Mouse (Mus musculus) limb, embryonic 14.5 days (tissue): ENCODE data around the gene Olfml1. TPM values are rescaled to one million over a fixed set of nuclear protein-coding genes. Genes with fewer than 3 reads are reported as not detected.
A peak's percentile ranks its signal among the peaks of the same experiment; 100 is the strongest.

Experiments
- ATAC-seq: fragments of 200-750 bp; cut with Nextera tagmentation; 2 replicates; pipeline ENCODE4 v1.8.0; 2017; ENCODE audit warnings: low read depth, moderate number of reproducible peaks, moderate TSS enrichment; ENCODE audit not compliant: low FRiP score
- DNase-seq: peaks from one replicate; pipeline ENCODE4 v3.0.0-alpha.2; 2015; ENCODE audit warnings: low spot score
- H3K27ac ChIP-seq: fragments of 300-500 bp; sonication (generic); replicated peaks from 2 replicates; pipeline ENCODE4 v1.5.1; 2014; ENCODE audit warnings: low read depth, mild to moderate bottlenecking, low read length, moderate library complexity, mixed read lengths
- H3K27me3 ChIP-seq: fragments of 300-500 bp; sonication (generic); 2 replicates; pipeline ENCODE4 v1.6.1; 2014; ENCODE audit warnings: low read length, mixed read lengths; ENCODE audit not compliant: control insufficient read depth, insufficient read depth
- H3K36me3 ChIP-seq: fragments of 300-500 bp; sonication (generic); 2 replicates; pipeline ENCODE4 v1.6.1; 2014; ENCODE audit warnings: mild to moderate bottlenecking, low read length, moderate library complexity, mixed read lengths; ENCODE audit not compliant: control insufficient read depth, insufficient read depth
- H3K4me1 ChIP-seq: fragments of 300-500 bp; sonication (generic); 2 replicates; pipeline ENCODE4 v1.6.1; 2014; ENCODE audit warnings: antibody characterized with exemption, low read length, mixed read lengths; ENCODE audit not compliant: control insufficient read depth, insufficient read depth
- H3K4me2 ChIP-seq: fragments of 300-500 bp; sonication (generic); replicated peaks from 2 replicates; pipeline ENCODE4 v1.6.1; 2014; ENCODE audit warnings: low read depth, mild to moderate bottlenecking, low read length, moderate library complexity; ENCODE audit not compliant: severe bottlenecking
- H3K4me3 ChIP-seq: fragments of 300-500 bp; sonication (generic); replicated peaks from 2 replicates; pipeline ENCODE4 v1.5.1; 2014; ENCODE audit warnings: low read length
- H3K9ac ChIP-seq: fragments of 300-500 bp; sonication (generic); 2 replicates; pipeline ENCODE4 v1.6.1; 2014; ENCODE audit warnings: mild to moderate bottlenecking, low read depth, low read length, moderate library complexity; ENCODE audit not compliant: severe bottlenecking
- H3K9me3 ChIP-seq: fragments of 300-500 bp; sonication (generic); 2 replicates; pipeline ENCODE4 v1.6.1; 2016; ENCODE audit warnings: low read length; ENCODE audit not compliant: control insufficient read depth
- POLR2A ChIP-seq: fragments of 200-500 bp; IDR thresholded peaks from 2 replicates; pipeline ENCODE4 v1.8.0; 2012; ENCODE audit warnings: inconsistent platforms, mild to moderate bottlenecking, moderate library complexity, borderline replicate concordance; ENCODE audit not compliant: insufficient read depth, insufficient read length; ENCODE audit errors: extremely low read depth
- WGBS: fragments of 180-500 bp; shearing (Covaris S2); extraction: QIAGEN DNeasy Blood & Tissue Kit; methylation state at CpG from one replicate; pipeline ENCODE4 v1.1.7; 2014; 5-methylcytosine and 5-hydroxymethylcytosine counted together
- polyA plus RNA-seq, 2 experiments: library from polyadenylated mRNA; depleted of rRNA in 1 of 2; stranded (reverse) in 1 of 2; unstranded in 1 of 2; fragments of >200 nt; fragmentation: Nextera tagmentation in 1 of 2; extraction: Ambion mirVana in 1 of 2; gene quantifications; 2 replicates each; pipeline versions ENCODE4 v1.2.1 to v1.2.3; 2012 to 2014

Gene Olfml1
- polyA plus RNA-seq (2012; rRNA removed) (23.0 and 23.9 TPM in 2 replicates), polyA plus RNA-seq (2014; fragmentation: Nextera tagmentation; extraction: Ambion mirVana) (38.5 and 40.4 TPM in 2 replicates)

GRCm38 (mm10) chr7:107567261-107567671, at the start of gene Olfml1:
Gene Olfml1 (plus strand): TSS chr7:107567446.
- peak; percentile 94 for DNase-seq

GRCm38 (mm10) chr7:107519256-107520025, 47.8 kb upstream of the Olfml1 start:
- Histone ChIP-seq H3K9me3 (no peaks in the 10 kb centered on the region), H3K4me1 (peaks cover 8% of the 10 kb centered on the region), H3K27ac (no peak overlapping the region), H3K9ac (no peak overlapping the region), H3K36me3 (no peaks in the 10 kb centered on the region), H3K4me2 (no peak overlapping the region), H3K27me3 (no peaks in the 10 kb centered on the region), H3K4me3 (no peak overlapping the region)
- TF ChIP-seq POLR2A: no peak
- WGBS: 89% methylated on average over 11 of the region's 12 CpGs
- ATAC-seq: no peak
- DNase-seq: no peak

More at GRCm38 (mm10) chr7:107567261-107567671, at the start of gene Olfml1:
- Histone ChIP-seq H3K4me3 (peak within 1 kb of the TSS; percentile 50), H3K4me1 (peaks cover 15% of the 10 kb centered on the region), H3K36me3 (peaks cover 13% of the 10 kb centered on the region), H3K27ac (peak within 1 kb of the TSS; percentile 94), H3K27me3 (no peaks in the 10 kb centered on the region), H3K9me3 (0 out of 2 replicates have a peak, but pooled peaks cover 2% of the 10 kb centered on the region), H3K9ac (peak within 1 kb of the TSS; percentile 62), H3K4me2 (peak within 1 kb of the TSS; percentile 72)
- ATAC-seq: peak; percentile 97
- WGBS: 6% methylated on average over 7 of the region's 7 CpGs
- peak; percentile 44; the same call in 1 of the 2 replicates for TF ChIP-seq POLR2A

- TF ChIP-seq POLR2A: no peak
- Histone ChIP-seq H3K9ac (no peak overlapping the region), H3K4me2 (no peak overlapping the region), H3K4me1 (peaks cover 8% of the 10 kb centered on the region), H3K4me3 (no peak overlapping the region), H3K27ac (no peak overlapping the region), H3K27me3 (no peaks in the 10 kb centered on the region), H3K36me3 (no peaks in the 10 kb centered on the region), H3K9me3 (no peaks in the 10 kb centered on the region)
- WGBS: 77% methylated on average over 6 of the region's 6 CpGs
- no peak for ATAC-seq
- DNase-seq: no peak
Measured at GRCm38 (mm10) chr7:107521411-107521810, 45.8 kb upstream of the Olfml1 start.

GRCm38 (mm10) chr7:107526299-107526698, 40.9 kb upstream of the Olfml1 start:
- Histone ChIP-seq H3K4me2 (no peak overlapping the region), H3K27ac (no peak overlapping the region), H3K4me1 (no peaks in the 10 kb centered on the region), H3K9me3 (no peaks in the 10 kb centered on the region), H3K36me3 (no peaks in the 10 kb centered on the region), H3K4me3 (no peak overlapping the region), H3K27me3 (no peaks in the 10 kb centered on the region), H3K9ac (no peak overlapping the region)
- ATAC-seq: no peak
- no peak for TF ChIP-seq POLR2A
- WGBS: 6% methylated on average over 1 of the region's 1 CpGs
- peak; percentile 77 for DNase-seq

GRCm38 (mm10) chr7:107528169-107528772, 39.0 kb upstream of the Olfml1 start:
- TF ChIP-seq POLR2A: no peak
- no peaks in the 10 kb centered on the region for H3K4me1 ChIP-seq
- no peaks in the 10 kb centered on the region for H3K36me3 ChIP-seq
- ATAC-seq: no peak
- WGBS: 62% methylated on average over 3 of the region's 3 CpGs
- no peaks in the 10 kb centered on the region for H3K27me3 ChIP-seq
- no peak for DNase-seq
- H3K27ac ChIP-seq: no peak overlapping the region
- H3K4me3 ChIP-seq: no peak overlapping the region
- no peak overlapping the region for H3K4me2 ChIP-seq
- H3K9me3 ChIP-seq: no peaks in the 10 kb centered on the region
- H3K9ac ChIP-seq: no peak overlapping the region
